Mouse (Mus musculus): ENCODE measurements around the gene Arhgap9. TPM values are rescaled to one million over a fixed set of nuclear protein-coding genes. Genes with fewer than 3 reads are reported as not detected.

Gene Arhgap9
- 174 TPM for polyA plus RNA-seq (2017; shearing (Covaris generic))

DNA sequence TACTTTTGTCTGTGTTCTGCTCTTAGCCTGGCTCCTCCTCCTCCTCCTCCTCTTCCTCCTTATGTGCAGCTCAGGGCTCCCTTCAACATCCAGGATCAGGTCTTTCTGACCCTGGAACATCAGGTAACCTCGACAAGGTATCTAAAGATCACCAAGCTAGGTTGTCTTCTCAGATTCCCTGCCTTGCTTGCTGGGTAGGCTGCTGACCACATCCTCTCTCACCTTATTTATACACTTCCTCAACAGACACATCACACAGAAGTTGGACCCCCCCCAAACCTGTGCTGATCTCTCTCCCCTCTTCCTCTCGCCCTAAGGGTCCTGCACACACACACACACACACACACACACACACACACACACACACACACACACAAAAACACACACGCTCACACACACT lies at the start of gene Arhgap9:
Gene Arhgap9 (plus strand): TSS at position 344 of the 400 bp plus-strand sequence.

GRCm38 (mm10) chr10:127288800-127289572 lies 32.8 kb upstream of the Arhgap9 start, which contains the start of gene Mbd6:
Gene Mbd6, minus strand, starts transcription at chr10:127289018.

DNA sequence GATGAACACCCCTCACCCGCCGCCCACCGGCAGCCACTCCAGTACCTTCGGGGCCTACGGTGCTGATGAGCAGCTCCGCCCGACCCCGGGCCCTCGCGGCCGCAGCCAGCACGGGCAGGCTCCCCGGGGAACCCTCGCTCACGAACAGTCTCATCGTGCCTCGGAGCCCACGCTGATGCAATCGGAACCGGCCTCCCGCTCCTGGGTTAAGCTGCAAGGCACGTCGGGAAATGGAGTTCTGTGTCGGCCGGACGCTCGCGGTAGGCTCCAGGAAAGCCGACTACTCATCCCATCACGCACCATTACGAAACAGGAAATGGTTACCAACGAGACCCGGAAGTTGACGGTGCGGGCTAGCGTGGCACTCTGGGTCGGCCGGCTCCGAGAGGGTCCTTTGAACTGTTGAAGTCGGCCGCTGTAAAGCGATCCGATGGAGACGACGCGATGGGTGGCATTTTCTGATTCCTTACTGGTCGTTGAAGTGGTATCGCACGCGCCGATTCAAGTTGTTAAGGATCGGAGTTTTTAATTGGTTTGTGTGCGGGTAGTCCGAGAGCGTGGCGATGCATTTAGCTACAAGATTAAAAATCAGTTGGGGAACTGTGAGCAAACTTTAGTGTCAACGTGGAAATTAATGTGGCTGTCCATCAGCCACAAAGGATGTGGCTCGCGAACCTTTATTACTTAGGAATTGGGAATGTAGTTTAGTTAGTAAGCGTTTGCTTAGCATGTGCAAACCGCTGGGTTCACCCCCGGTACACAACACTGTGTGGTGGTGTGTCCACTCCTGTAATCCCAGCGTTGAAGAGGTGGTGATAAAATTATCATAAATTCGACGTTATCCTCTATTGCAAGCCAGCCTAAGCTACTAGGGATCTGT lies 10.0 kb upstream of the Arhgap9 start, which contains the start of gene Mars:
Gene Mars (minus strand): TSS at position 311 of the 880 bp plus-strand sequence.

GRCm38 (mm10) chr10:127341891-127342639 lies 20.3 kb downstream of the Arhgap9 start, which contains the start of gene Gli1:
Gene Gli1, minus strand, starts transcription at chr10:127341974.

GRCm38 (mm10) chr10:127353909-127354895 lies 32.4 kb downstream of the Arhgap9 start, which contains the start of gene Inhbe:
Gene Inhbe, minus strand, starts transcription at chr10:127354411.

GRCm38 (mm10) chr10:127369834-127370820 lies 48.4 kb downstream of the Arhgap9 start, which contains the start of gene Inhbc:
Gene Inhbc, minus strand, starts transcription at chr10:127370431.

Other genes with a start within 250 kb of the Arhgap9 start
- gene Agap2, start 246.7 kb upstream of the Arhgap9 start, polyA plus RNA-seq (2017; shearing (Covaris generic)), result 13.2 TPM
- gene Os9, start 200.8 kb upstream of the Arhgap9 start, polyA plus RNA-seq (2017; shearing (Covaris generic)), result 197 TPM
- gene B4galnt1, start 156.7 kb upstream of the Arhgap9 start, polyA plus RNA-seq (2017; shearing (Covaris generic)), result 801 TPM
- 11.3 TPM for gene Slc26a10, start 141.3 kb upstream of the Arhgap9 start, polyA plus RNA-seq (2017; shearing (Covaris generic))
- not detected for gene Arhgef25, start 131.9 kb upstream of the Arhgap9 start, polyA plus RNA-seq (2017; shearing (Covaris generic))
- 90.2 TPM for gene Dtx3, start 126.2 kb upstream of the Arhgap9 start, polyA plus RNA-seq (2017; shearing (Covaris generic))
- gene Pip4k2c, start 110.4 kb upstream of the Arhgap9 start, polyA plus RNA-seq (2017; shearing (Covaris generic)), result 26.3 TPM
- gene Kif5a, start 58.6 kb upstream of the Arhgap9 start, polyA plus RNA-seq (2017; shearing (Covaris generic)), result 0.06 TPM
- 69.5 TPM for gene Dctn2, start 55.6 kb upstream of the Arhgap9 start, polyA plus RNA-seq (2017; shearing (Covaris generic))
- gene Mbd6, start 32.9 kb upstream of the Arhgap9 start, polyA plus RNA-seq (2017; shearing (Covaris generic)), result 3.4 TPM
- gene Mars, start 10.2 kb upstream of the Arhgap9 start, polyA plus RNA-seq (2017; shearing (Covaris generic)), result 59.8 TPM
- not detected for gene Gli1, start 20.0 kb downstream of the Arhgap9 start, polyA plus RNA-seq (2017; shearing (Covaris generic))
- gene Inhbe, start 32.4 kb downstream of the Arhgap9 start, polyA plus RNA-seq (2017; shearing (Covaris generic)), result not detected
- gene Inhbc, start 48.5 kb downstream of the Arhgap9 start, polyA plus RNA-seq (2017; shearing (Covaris generic)), result not detected
- gene R3hdm2, start 58.4 kb downstream of the Arhgap9 start, polyA plus RNA-seq (2017; shearing (Covaris generic)), result 34.5 TPM
- not detected for gene Stac3, start 179.7 kb downstream of the Arhgap9 start, polyA plus RNA-seq (2017; shearing (Covaris generic))
- gene Ndufa4l2, start 193.0 kb downstream of the Arhgap9 start, polyA plus RNA-seq (2017; shearing (Covaris generic)), result not detected
- gene Shmt2, start 200.5 kb downstream of the Arhgap9 start, polyA plus RNA-seq (2017; shearing (Covaris generic)), result 63.9 TPM
- not detected for gene Nxph4, start 212.6 kb downstream of the Arhgap9 start, polyA plus RNA-seq (2017; shearing (Covaris generic))

Measured in effector memory CD4-positive, alpha-beta T cell, adult 7 months (primary cell).